Mouse (Mus musculus) thymus, postnatal 0 days (tissue): ENCODE results near the gene Abcf1. TPM values are rescaled to one million over a fixed set of nuclear protein-coding genes. Genes with fewer than 3 reads are reported as not detected.
A peak's percentile ranks its signal among the peaks of the same experiment; 100 is the strongest.
"Not testable (repeated sequence)": the region's sequence is repeated elsewhere in the genome, so short reads cannot be mapped to it uniquely, and the experiment has no call there.

Experiments used
- DNase-seq: peaks from one replicate; pipeline ENCODE4 v3.0.0-alpha.2; 2015; ENCODE audit warnings: low spot score
- polyA plus RNA-seq: library from polyadenylated mRNA; unstranded; fragments of >200 nt; fragmentation: Nextera tagmentation; extraction: Ambion mirVana; gene quantifications from 2 replicates; pipeline ENCODE4 v1.2.1, GENCODE M21; 2015

The Abcf1 gene
- polyA plus RNA-seq, 1 experiment from 2014 or later, result 114 TPM

DNA sequence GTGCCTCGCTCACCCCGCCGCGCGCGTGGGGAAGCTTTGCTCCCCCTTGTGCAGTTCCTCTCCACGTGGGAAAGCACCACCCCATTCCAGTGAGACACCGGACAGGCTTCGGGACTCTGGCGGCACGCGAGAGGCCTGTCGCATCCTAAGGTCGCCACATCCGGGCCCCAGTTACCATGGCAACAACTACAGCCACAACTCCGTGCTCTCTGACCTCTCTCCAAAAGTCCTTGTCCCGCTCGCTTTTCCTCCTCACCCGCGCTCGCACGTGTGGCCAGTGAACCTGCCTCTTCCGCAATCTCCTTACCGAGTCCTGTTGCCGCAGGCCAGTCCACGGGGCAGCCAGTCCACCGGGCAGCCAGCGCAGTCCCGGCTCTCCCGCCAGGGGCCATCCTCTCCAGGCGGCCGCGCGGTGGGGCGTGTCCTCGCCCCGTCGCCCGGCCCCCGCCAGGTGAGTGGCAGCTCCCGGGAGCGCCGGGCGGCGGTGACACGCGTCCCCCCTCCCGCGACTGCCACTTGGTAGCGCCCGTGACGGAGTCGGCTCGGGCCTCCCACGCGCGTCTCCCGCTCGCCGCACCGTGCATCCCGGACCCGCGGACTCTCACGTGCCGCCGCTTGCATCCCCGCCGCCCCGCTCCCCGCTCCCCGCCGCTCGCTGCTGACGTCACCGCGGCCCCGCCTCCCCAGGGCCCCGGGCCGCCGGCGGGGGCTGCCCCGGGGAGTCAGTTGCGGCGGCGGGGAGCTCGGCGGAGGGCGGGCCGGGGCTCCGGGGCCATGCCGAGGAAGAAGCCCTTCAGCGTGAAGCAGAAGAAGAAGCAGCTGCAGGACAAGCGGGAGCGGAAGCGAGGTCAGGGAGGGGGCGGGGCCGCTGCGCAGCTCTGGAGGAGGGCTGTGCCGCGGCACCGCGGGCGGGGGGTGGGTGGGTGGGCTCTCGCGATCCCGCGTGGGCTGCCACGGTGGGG lies 10.1 kb upstream of the Abcf1 start, which contains the start of the genes Gnl1 and Prr3:
Gene Gnl1 (plus strand): TSS at position 451 of the 962 bp plus-strand sequence.
Gene Prr3 (minus strand): TSS at position 836 of the 962 bp plus-strand sequence.
- DNase-seq, result peak; percentile 87

DNA sequence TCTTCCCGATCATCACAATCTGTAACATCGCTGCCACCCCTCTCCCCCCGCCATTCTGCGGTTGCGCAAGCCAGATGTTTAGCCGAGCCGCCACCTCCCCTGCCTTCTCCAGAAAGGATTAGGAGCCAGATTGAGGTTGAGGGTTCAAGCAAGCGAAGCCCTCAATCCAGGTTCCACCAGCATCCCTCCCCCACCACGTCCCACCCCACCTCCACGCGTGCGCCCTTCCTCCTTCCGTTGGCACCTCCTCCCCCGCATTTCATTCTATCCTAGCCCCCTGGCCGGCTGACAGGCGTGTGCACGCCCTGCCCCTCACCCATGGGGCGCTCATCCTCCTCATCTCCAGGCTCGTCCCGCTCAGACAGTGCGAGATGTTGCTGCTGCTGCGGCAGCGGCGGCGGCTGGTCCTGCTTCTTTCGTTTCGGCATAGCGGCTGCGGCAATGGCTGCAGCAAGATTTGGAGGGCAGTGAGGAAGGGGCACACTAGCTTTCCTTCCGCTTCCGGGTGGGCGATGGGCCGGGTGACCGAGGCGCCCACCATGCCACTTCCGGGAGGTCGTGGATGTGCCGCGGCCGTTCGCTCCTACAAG lies 9.3 kb upstream of the Abcf1 start:
- peak; percentile 69 for DNase-seq

GRCm38 (mm10) chr17:35972131-35972530 lies 2.6 kb upstream of the Abcf1 start:
- no peak for DNase-seq

DNA sequence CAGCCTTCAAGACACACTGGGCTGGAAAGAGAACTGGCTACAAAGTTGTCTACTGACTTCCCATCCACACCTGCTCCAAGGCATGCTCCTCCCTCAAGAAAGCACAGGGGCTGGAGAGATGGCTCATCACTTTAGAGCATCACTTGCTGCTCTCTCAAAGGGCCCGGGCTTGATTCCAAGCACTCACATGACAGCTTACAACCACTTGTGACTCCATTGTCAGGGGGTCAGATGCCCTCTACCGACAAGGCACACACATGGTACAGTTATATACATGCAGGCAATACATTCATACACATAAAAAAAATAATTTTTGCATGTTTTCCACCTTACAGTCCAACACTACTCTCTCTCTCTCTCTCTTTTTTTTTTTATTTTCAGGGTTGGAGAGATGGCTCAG lies 1.9 kb downstream of the Abcf1 start:
- no peak for DNase-seq

DNA sequence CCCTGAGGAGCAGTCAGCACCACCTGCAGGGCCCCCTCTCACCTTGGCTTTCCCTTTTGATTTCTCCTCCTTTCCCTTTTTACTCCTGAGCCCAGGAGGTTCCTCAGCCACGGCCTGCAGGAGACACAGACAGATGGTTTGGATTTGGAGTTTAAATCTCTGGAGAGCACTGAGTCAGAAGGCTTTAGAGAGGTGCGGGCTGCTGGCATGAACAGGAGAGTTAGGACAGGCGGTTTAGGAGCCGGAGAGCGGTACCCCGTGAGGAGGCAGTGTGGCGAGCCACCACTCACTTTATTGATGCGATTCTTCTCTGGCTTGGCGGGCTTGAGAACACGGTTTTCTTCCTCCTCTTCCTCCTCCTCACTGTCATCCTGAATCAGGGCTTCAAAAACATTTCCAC lies 6.3 kb downstream of the Abcf1 start:
- no peak for DNase-seq

- DNase-seq, result no peak
Measured at GRCm38 (mm10) chr17:35958533-35959223, 10.9 kb downstream of the Abcf1 start.

- DNase-seq, result no peak
Measured at GRCm38 (mm10) chr17:35954665-35955064, 14.9 kb downstream of the Abcf1 start.

GRCm38 (mm10) chr17:35952559-35952958 lies 17.0 kb downstream of the Abcf1 start:
- DNase-seq, result not testable (repeated sequence)

GRCm38 (mm10) chr17:35950946-35951345 lies 18.6 kb downstream of the Abcf1 start:
- not testable (repeated sequence) for DNase-seq

GRCm38 (mm10) chr17:35939941-35940340 lies 29.6 kb downstream of the Abcf1 start:
- DNase-seq, result no peak

GRCm38 (mm10) chr17:35939108-35939507 lies 30.5 kb downstream of the Abcf1 start:
- no peak for DNase-seq

DNA sequence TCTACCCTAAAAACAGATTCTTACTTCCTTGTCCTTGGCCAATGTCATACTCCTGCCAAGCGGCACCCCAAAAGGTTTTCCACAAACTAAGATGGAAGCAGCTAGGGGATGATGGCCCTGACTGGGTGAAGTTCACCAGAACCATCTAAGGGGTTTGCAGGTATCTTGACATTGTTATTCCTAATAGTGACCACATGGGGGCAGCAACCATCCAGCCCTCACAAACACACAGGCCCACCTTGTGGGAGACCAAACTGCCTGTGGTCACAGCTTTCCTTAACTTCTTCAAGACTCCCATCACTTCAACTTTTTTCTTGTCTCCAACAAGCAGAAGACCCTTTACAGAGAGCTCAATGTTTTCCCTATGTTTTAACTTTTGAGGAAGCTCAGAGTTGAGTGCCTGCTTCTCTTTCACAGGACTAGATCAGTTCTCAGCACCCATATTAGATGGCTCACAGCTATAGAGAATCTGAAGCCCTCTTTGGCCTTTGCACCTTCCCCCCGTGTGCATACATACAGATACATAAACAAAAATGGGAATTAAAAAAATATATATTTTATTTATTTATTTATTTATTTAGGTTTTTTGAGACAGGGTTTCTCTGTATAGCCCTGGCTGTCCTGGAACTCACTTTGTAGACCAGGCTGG lies 31.7 kb downstream of the Abcf1 start:
- peak; percentile 75 for DNase-seq

DNA sequence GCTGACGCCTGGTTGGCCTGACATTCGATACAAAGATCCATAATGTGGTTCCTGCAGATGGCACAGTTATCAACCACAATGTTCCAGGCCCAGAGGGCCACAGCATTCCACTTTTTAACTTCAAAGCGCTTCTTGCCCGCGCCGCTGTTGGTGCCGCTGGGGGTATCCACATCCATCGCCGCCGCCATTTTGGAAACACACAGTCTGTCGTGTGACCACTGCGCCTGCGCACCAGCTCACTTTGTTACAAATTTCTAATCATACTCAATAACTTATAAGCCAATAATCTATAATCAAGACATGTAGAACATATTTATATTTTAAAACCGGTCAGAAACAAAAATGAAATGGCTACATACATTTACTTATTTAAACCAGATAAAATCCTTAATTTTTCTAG lies 33.8 kb downstream of the Abcf1 start:
- not testable (repeated sequence) for DNase-seq

DNA sequence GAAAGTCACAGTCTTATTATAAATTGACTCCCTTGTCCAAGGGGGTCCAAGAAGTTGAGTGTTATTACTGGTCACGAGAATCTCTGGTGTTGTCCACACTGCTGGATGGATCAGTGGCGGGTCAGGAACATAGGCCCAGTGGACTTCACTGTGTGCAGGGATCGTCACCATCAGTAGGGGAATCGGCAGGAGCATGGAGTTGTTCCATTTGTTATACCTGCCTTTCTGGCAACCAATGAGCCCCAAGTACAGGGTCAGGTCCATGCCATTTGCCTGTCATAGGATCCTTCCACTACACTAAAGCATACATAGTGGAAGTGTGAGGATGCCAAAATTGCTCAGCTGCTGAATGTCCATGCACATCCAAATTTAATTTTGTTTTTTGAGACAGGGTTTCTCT lies 37.0 kb downstream of the Abcf1 start:
- no peak for DNase-seq

GRCm38 (mm10) chr17:35930627-35931026 lies 38.9 kb downstream of the Abcf1 start:
- no peak for DNase-seq

DNA sequence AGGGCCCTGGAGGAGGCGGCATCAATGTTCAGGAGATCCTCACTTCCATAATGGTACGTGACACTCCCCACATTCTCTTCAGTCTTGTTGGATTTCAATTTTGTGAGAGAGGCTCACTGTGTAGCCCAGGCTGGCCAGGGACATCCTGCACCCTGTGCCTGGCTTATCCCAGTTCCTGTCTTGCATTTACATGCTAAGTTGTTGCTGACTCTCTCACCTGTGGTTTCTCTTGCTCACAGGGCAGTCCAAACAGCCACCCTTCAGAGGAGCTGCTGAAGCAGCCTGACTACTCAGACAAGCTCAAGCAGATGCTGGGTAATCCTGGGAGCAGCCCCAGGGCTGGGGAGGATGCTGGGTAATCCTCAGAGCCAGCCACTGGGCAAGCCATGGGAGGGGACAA lies 40.0 kb downstream of the Abcf1 start:
- DNase-seq, result no peak

- DNase-seq, result no peak
Measured at GRCm38 (mm10) chr17:35927471-35927870, 42.1 kb downstream of the Abcf1 start.

DNA sequence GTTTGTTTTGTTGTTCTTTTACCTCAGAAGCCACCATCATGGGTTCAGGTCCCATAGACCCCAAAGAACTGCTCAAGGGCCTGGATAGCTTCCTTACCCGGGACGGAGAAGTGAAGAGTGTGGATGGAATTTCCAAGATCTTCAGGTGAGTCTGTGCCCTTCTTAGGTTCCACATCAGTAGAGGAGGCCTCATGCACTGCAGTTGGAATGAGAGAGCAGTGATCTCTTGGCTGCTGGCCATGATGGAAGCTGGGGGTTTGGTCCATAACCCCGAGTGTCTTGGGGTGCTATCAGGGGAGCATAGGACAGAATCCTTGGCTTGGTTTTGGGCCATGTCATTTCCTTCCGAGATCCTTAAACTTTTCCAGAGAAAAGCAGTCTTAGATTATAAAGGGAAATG lies 46.3 kb downstream of the Abcf1 start:
- DNase-seq, result no peak

GRCm38 (mm10) chr17:35922566-35922965 lies 47.0 kb downstream of the Abcf1 start:
- DNase-seq, result no peak

DNA sequence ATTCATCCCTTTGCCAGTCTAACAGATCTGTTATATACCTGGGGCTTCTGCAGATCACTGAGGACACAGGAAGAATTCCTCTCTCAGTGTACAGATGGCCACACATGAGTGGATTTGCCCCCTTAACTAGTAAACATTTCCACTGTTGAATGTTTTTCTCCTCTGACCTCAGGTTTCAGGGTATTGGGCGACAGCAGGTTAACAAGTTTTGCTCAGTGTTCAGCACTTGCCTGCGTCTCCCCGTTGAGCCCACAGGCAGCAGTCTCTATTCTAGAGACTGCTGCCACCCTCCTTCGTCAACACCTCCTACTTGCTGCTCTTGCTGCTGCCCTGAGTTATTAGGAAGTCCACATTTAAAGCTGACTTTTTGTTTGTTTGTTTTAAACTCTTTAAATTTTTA lies 47.9 kb downstream of the Abcf1 start:
- no peak for DNase-seq

DNA sequence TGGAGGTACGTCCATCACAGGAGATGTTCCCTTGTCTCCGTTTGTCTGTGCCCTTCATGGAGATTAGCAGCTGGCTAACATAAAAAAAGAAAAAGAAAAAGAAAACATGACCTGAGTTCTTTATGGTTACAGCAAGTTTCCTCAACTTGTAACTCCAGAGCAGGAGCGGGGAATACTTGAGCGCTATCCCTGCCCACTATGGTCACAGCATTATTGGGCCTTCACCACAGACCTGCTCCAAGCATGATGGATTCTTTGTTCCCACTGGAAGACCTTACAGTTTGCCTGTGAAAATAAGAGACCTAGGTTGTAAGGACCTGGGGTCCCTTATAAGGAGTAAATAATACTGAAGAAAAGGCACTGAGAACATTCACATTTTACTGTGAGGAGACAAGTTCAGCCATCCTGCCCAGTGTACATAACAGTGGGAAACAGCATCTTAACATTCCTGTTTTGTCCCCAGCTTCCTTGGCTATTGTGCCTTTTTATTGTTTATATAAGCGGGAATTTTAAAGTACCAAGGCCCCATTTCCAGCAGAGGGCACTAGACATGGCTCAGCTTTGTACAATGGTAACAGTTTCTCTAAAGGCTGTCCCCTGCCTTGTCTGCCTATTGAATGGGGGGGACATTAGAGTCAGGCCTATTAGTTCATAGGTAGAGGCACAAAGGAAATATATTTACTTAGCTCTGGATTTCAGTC lies 48.5 kb downstream of the Abcf1 start:
- DNase-seq, result peak; percentile 46
